Mouse (Mus musculus): ENCODE results near the gene Acy3.

GRCm38 (mm10) chr19:3955804-3956203, 30.6 kb upstream of the Acy3 start:
- no peak for TF ChIP-seq CTCF (IDR thresholded peaks at IDR 0.05; ENCODE audit: low read depth)
- TF ChIP-seq EP300 (IDR thresholded peaks at IDR 0.05; ENCODE audit: low read depth) = no peak

All from liver, embryonic 14.5 days (tissue).